Mouse (Mus musculus): Measurements from ENCODE around the gene Btnl9.
"Not testable (repeated sequence)": the region's sequence is repeated elsewhere in the genome, so short reads cannot be mapped to it uniquely, and the experiment has no call there.

Gene Btnl9

GRCm38 (mm10) chr11:49186955-49187488, at the start of gene Btnl9:
Gene Btnl9, minus strand, starts transcription at chr11:49187159.
- no peak for DNase-seq (ENCODE audit: low read depth, low spot score)

- no peak for DNase-seq (ENCODE audit: low read depth, low spot score)
Measured at GRCm38 (mm10) chr11:49235459-49236207, 48.7 kb upstream of the Btnl9 start.

- no peak for DNase-seq (ENCODE audit: low read depth, low spot score)
Measured at GRCm38 (mm10) chr11:49232781-49233180, 45.8 kb upstream of the Btnl9 start.

- DNase-seq (ENCODE audit: low read depth, low spot score), result no peak
Measured at GRCm38 (mm10) chr11:49224455-49224854, 37.5 kb upstream of the Btnl9 start.

- DNase-seq (ENCODE audit: low read depth, low spot score), result no peak
Measured at GRCm38 (mm10) chr11:49219271-49219670, 32.3 kb upstream of the Btnl9 start.

GRCm38 (mm10) chr11:49213505-49213904, 26.5 kb upstream of the Btnl9 start:
- DNase-seq (ENCODE audit: low read depth, low spot score), result no peak

GRCm38 (mm10) chr11:49212577-49212976, 25.6 kb upstream of the Btnl9 start:
- no peak for DNase-seq (ENCODE audit: low read depth, low spot score)

- no peak for DNase-seq (ENCODE audit: low read depth, low spot score)
Measured at GRCm38 (mm10) chr11:49207495-49207894, 20.5 kb upstream of the Btnl9 start.

GRCm38 (mm10) chr11:49205080-49205590, 18.2 kb upstream of the Btnl9 start:
- no peak for DNase-seq (ENCODE audit: low read depth, low spot score)

- DNase-seq (ENCODE audit: low read depth, low spot score), result peak; percentile 50
Measured at GRCm38 (mm10) chr11:49203771-49204497, 17.0 kb upstream of the Btnl9 start.

- peak; percentile 79 for DNase-seq (ENCODE audit: low read depth, low spot score)
Measured at GRCm38 (mm10) chr11:49203129-49203768, 16.3 kb upstream of the Btnl9 start, which contains the start of gene Zfp62. Gene Zfp62, plus strand, starts transcription at chr11:49203292.

GRCm38 (mm10) chr11:49202523-49203061, 15.6 kb upstream of the Btnl9 start:
- peak; percentile 30 for DNase-seq (ENCODE audit: low read depth, low spot score)

GRCm38 (mm10) chr11:49202071-49202470, 15.1 kb upstream of the Btnl9 start:
- DNase-seq (ENCODE audit: low read depth, low spot score), result peak; percentile 11

GRCm38 (mm10) chr11:49201142-49201541, 14.2 kb upstream of the Btnl9 start:
- no peak for DNase-seq (ENCODE audit: low read depth, low spot score)

GRCm38 (mm10) chr11:49200666-49201065, 13.7 kb upstream of the Btnl9 start:
- no peak for DNase-seq (ENCODE audit: low read depth, low spot score)

- DNase-seq (ENCODE audit: low read depth, low spot score), result no peak
Measured at GRCm38 (mm10) chr11:49195819-49196322, 8.9 kb upstream of the Btnl9 start.

GRCm38 (mm10) chr11:49194771-49195170, 7.8 kb upstream of the Btnl9 start:
- DNase-seq (ENCODE audit: low read depth, low spot score), result not testable (repeated sequence)

- DNase-seq (ENCODE audit: low read depth, low spot score), result no peak
Measured at GRCm38 (mm10) chr11:49191083-49191482, 4.1 kb upstream of the Btnl9 start.

GRCm38 (mm10) chr11:49189737-49190136, 2.8 kb upstream of the Btnl9 start:
- peak; percentile 27 for DNase-seq (ENCODE audit: low read depth, low spot score)

GRCm38 (mm10) chr11:49187701-49188100, 742 bp upstream of the Btnl9 start:
- DNase-seq (ENCODE audit: low read depth, low spot score), result no peak

GRCm38 (mm10) chr11:49186452-49186851, 507 bp downstream of the Btnl9 start:
- DNase-seq (ENCODE audit: low read depth, low spot score), result no peak

Data from c-Kit-negative CD71-positive TER-119-positive erythroid progenitor cells, embryonic 14.5 days (primary cell).